Mouse (Mus musculus) skeletal muscle tissue, adult 2 months (tissue): Measurements from ENCODE around the gene Pknox1.
A peak's percentile ranks its signal among the peaks of the same experiment; 100 is the strongest.
"Not testable (repeated sequence)": the region's sequence is repeated elsewhere in the genome, so short reads cannot be mapped to it uniquely, and the experiment has no call there.

Source experiments
- DNase-seq: peaks from one replicate; pipeline ENCODE4 v3.0.0-alpha.2; 2012; ENCODE audit warnings: low read depth, low spot score

Pknox1 gene

GRCm38 (mm10) chr17:31564015-31564857 lies at the start of gene Pknox1:
Pknox1 (plus strand) TSS chr17:31564734.
- peak; percentile 100 for DNase-seq

- no peak for DNase-seq
Measured at GRCm38 (mm10) chr17:31519344-31519945, 45.1 kb upstream of the Pknox1 start.

GRCm38 (mm10) chr17:31519946-31520838 lies 44.3 kb upstream of the Pknox1 start, which contains the start of the genes Wdr4 and Ndufv3:
Wdr4 (minus strand) TSS chr17:31519980.
Ndufv3 (plus strand) TSS chr17:31520115.
- peak; percentile 99 for DNase-seq

- DNase-seq: peak; percentile 49
Measured at GRCm38 (mm10) chr17:31520895-31521294, 43.6 kb upstream of the Pknox1 start.

- DNase-seq: no peak
Measured at GRCm38 (mm10) chr17:31521948-31522347, 42.6 kb upstream of the Pknox1 start.

GRCm38 (mm10) chr17:31525114-31525513 lies 39.4 kb upstream of the Pknox1 start:
- DNase-seq: no peak

- no peak for DNase-seq
Measured at GRCm38 (mm10) chr17:31525816-31526215, 38.7 kb upstream of the Pknox1 start.

GRCm38 (mm10) chr17:31529314-31529713 lies 35.2 kb upstream of the Pknox1 start:
- DNase-seq: no peak

GRCm38 (mm10) chr17:31531441-31532158 lies 32.9 kb upstream of the Pknox1 start:
- DNase-seq: no peak

- DNase-seq: not testable (repeated sequence)
Measured at GRCm38 (mm10) chr17:31532331-31532730, 32.2 kb upstream of the Pknox1 start.

GRCm38 (mm10) chr17:31535358-31535757 lies 29.2 kb upstream of the Pknox1 start:
- no peak for DNase-seq

GRCm38 (mm10) chr17:31535871-31536629 lies 28.5 kb upstream of the Pknox1 start:
- no peak for DNase-seq

GRCm38 (mm10) chr17:31540101-31540500 lies 24.4 kb upstream of the Pknox1 start:
- no peak for DNase-seq

GRCm38 (mm10) chr17:31540809-31541459 lies 23.6 kb upstream of the Pknox1 start:
- DNase-seq: no peak

GRCm38 (mm10) chr17:31541460-31541831 lies 23.1 kb upstream of the Pknox1 start:
- DNase-seq: no peak

- no peak for DNase-seq
Measured at GRCm38 (mm10) chr17:31543574-31543973, 21.0 kb upstream of the Pknox1 start.

- no peak for DNase-seq
Measured at GRCm38 (mm10) chr17:31546444-31547196, 17.9 kb upstream of the Pknox1 start.

- no peak for DNase-seq
Measured at GRCm38 (mm10) chr17:31547974-31548373, 16.6 kb upstream of the Pknox1 start.

GRCm38 (mm10) chr17:31549389-31549788 lies 15.1 kb upstream of the Pknox1 start:
- DNase-seq: no peak
